Mouse (Mus musculus) intestine, embryonic 15.5 days (tissue): ENCODE measurements at regions not wholly inside any gene's neighbourhood (a gene's known extent, or its start where the extent isn't known, plus 50 kb on each side); places are given as distances from the start of the nearest gene placed in this dataset.
A peak's percentile ranks its signal among the peaks of the same experiment; 100 is the strongest.

ENCODE experiments used
- ATAC-seq: fragments of 200-750 bp; cut with Nextera tagmentation; 2 replicates; pipeline ENCODE4 v1.8.0; 2017; ENCODE audit warnings: moderate TSS enrichment, moderate library complexity
- H3K27ac ChIP-seq: fragments of 300-500 bp; sonication (generic); 2 replicates; pipeline ENCODE4 v1.5.1; 2015; ENCODE audit warnings: mild to moderate bottlenecking, inconsistent platforms
- H3K27me3 ChIP-seq: fragments of 300-500 bp; sonication (generic); replicated peaks from 2 replicates; pipeline ENCODE4 v1.6.1; 2015; ENCODE audit warnings: inconsistent platforms
- H3K36me3 ChIP-seq: fragments of 300-500 bp; sonication (generic); 2 replicates; pipeline ENCODE4 v1.6.1; 2015; ENCODE audit warnings: inconsistent platforms
- H3K4me1 ChIP-seq: fragments of 300-500 bp; sonication (generic); replicated peaks from 2 replicates; pipeline ENCODE4 v1.6.1; 2015; ENCODE audit warnings: inconsistent platforms
- H3K4me2 ChIP-seq: fragments of 300-500 bp; sonication (generic); replicated peaks from 2 replicates; pipeline ENCODE4 v1.6.1; 2015; ENCODE audit warnings: mild to moderate bottlenecking, inconsistent platforms
- H3K4me3 ChIP-seq: fragments of 300-500 bp; sonication (generic); replicated peaks from 2 replicates; pipeline ENCODE4 v1.5.1; 2015; ENCODE audit warnings: inconsistent platforms
- H3K9ac ChIP-seq: fragments of 300-500 bp; sonication (generic); 2 replicates; pipeline ENCODE4 v1.6.1; 2015; ENCODE audit warnings: inconsistent platforms
- H3K9me3 ChIP-seq: fragments of 300-500 bp; sonication (generic); 2 replicates; pipeline ENCODE4 v1.6.1; 2016; ENCODE audit warnings: inconsistent platforms
- WGBS: fragments of 180-500 bp; shearing (Covaris S2); methylation state at CpG from one replicate; pipeline ENCODE4 v1.1.7; 2015; 5-methylcytosine and 5-hydroxymethylcytosine counted together

DNA sequence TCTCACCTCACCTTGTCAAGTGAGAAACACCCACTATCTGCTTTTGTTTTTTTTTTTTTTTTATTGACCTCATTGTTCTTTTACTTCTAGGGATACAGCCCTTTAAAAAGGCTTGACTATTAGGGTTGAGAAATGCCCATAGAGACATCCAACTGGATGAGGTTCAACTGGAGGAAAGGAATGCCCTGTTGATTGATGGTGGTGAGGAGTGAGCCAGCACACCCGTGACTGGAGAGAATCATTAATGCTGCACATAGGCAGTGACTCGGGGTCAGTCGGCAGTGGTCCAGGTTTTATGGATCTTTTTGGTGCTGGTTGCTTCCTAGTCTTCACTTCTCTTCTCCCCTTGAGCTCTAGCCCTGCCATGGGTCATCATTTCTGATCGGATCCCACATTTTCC, 82.9 kb upstream of the Cryz start:
- Histone ChIP-seq H3K4me2 (no peak overlapping the region), H3K9me3 (no peaks in the 10 kb centered on the region), H3K36me3 (no peaks in the 10 kb centered on the region), H3K4me1 (no peaks in the 10 kb centered on the region), H3K27me3 (no peaks in the 10 kb centered on the region), H3K27ac (no peak overlapping the region), H3K9ac (no peak overlapping the region), H3K4me3 (no peak overlapping the region)
- ATAC-seq, result no peak
- WGBS, result 80% methylated on average over 4 of the region's 4 CpGs

DNA sequence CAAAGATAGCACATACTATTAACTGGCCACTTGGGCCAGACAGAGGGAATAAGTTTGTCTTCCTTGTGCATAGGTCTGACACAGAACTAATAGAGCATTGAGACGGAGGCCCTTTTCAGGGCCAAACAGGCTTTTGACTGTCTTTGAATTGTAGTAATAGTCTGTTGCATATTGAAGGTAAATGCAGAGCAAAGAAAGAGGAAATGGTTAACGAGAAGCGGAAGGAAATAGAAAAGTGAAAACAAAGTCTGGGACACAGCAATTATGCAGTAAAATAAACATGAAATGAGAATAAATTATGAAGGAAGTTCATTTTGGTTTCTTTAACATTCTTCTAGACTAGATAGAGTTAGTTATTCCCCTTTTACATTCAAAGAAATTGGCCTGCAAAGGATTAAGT, 86.4 kb upstream of the Cryz start:
- ATAC-seq, result no peak
- Histone ChIP-seq H3K9me3 (no peaks in the 10 kb centered on the region), H3K9ac (no peak overlapping the region), H3K4me1 (no peaks in the 10 kb centered on the region), H3K4me3 (no peak overlapping the region), H3K4me2 (no peak overlapping the region), H3K27me3 (no peaks in the 10 kb centered on the region), H3K36me3 (no peaks in the 10 kb centered on the region), H3K27ac (no peak overlapping the region)
- WGBS, result 68% methylated on average over 3 of the region's 3 CpGs

DNA sequence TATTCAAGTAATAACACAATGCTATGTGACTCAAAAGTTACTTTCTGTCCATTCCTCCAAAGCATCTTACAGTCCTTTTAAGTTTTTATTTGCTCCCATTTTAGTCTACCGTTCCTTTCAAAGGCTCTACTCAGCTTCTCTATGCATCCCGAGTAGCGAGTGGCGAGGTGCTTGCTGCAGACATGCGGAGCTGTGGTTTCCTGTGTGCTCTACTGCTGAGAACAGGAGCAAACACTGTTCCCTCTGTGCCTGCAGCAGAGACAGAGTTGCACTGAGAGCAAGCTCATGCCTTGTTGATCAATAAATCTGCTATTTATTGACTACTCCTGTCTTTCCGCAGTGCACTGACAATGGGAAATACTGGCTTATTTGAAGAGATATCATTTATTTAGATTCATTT, 87.1 kb upstream of the Cryz start:
- WGBS, result 65% methylated on average over 6 of the region's 6 CpGs
- Histone ChIP-seq H3K36me3 (no peaks in the 10 kb centered on the region), H3K27ac (no peak overlapping the region), H3K4me3 (no peak overlapping the region), H3K9me3 (no peaks in the 10 kb centered on the region), H3K9ac (no peak overlapping the region), H3K27me3 (no peaks in the 10 kb centered on the region), H3K4me2 (no peak overlapping the region), H3K4me1 (no peaks in the 10 kb centered on the region)
- ATAC-seq, result no peak

DNA sequence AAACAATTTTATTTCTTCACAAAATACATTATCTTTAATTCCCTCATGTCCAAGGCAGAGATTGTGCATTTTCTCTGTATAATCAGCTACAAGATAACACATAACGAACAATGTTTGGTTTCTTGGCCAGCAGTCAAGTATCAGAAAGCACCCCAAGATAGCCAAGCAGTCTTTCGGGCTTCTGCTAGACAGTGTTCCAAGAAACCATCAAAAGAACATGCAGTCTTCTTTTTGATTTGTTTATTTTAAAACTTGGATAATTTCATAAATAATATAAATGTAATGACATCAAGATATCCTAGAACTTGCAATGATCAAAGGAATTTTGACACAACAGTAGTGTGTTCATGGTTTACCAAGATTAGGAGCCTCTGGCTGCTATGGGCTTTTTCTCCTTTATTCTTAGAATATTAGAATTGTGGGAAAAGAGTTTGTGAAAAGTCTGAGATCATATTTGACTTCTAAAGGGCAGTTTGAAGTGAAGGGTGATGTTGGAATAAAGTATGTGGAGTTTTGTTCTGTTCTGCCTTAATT, 103.1 kb upstream of the Cryz start:
- H3K36me3 ChIP-seq, result no peaks in the 10 kb centered on the region
- 65% methylated on average over 2 of the region's 2 CpGs for WGBS
- H3K4me1 ChIP-seq, result no peaks in the 10 kb centered on the region
- ATAC-seq, result no peak
- H3K9me3 ChIP-seq, result no peaks in the 10 kb centered on the region
- no peak overlapping the region for H3K9ac ChIP-seq
- H3K4me2 ChIP-seq, result no peak overlapping the region
- H3K27ac ChIP-seq, result no peak overlapping the region
- no peak overlapping the region for H3K4me3 ChIP-seq
- no peaks in the 10 kb centered on the region for H3K27me3 ChIP-seq

DNA sequence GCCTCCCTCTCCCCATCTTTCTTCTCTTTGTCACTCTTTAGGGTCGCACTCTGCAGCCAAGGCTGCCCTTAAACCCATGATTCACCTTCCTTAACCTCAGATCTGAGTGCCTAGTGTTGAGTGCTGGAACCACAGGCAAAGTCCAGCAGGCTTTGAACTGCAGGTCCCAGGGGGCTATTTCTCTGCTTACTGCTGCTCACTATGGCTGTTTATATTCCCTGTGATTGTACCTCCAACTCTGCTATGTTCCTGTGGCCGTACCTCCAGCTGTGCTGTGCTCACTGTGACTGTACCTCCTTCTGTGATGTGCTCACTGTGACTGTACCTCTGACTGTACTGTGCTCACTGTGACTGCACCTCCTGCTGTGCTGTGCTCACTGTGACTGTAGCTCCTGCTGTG, 124.1 kb upstream of the Cryz start:
- Histone ChIP-seq H3K4me3 (no peak overlapping the region), H3K27me3 (peaks cover 3% of the 10 kb centered on the region; the same call in 1 of the 2 replicates), H3K4me1 (0 out of 2 replicates have a peak, but pooled peaks cover 2% of the 10 kb centered on the region), H3K36me3 (no peaks in the 10 kb centered on the region), H3K9ac (no peak overlapping the region), H3K9me3 (no peaks in the 10 kb centered on the region), H3K27ac (no peak overlapping the region), H3K4me2 (no peak overlapping the region)
- no peak for ATAC-seq
- 87% methylated on average over 2 of the region's 2 CpGs for WGBS

DNA sequence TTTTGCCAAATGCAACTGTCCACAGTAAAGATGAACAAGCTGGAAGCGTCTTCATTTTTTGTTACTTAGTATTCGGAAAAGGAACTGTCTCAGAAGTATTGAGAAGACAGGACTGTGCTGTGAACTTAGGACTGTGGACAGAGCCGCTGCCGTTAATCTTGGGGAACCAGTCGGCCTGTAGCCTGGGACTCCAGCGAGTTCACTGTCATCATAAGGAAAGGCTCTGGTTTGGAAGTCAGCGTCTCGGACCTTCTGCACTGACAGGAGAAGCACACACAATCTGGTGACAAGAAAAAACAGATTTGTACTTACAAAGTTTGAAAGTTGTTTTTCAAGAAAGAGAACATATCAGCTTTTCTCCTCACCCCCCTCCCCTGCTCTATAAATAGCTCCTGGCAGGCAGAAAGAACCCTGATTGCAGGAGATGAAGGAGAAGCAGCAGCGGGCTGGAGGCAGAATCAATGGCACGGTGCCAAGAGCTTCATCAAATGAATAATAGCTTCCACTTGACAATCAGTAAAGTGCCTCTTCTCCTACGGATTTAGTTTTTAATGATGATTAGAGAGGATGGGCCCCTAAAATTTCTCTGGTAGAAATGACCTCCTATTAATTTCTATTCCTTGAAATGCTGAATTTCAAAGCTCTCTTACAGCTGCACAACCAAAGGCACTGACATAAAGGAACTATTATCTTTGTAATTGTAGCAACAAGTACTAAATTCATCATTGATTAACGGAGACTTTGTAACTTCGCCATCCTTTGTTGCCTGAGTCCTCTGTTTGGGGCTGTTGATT, 128.7 kb upstream of the Cryz start:
- H3K27ac ChIP-seq, result 0 out of 2 replicates have a peak overlapping the region, but pooled peaks have one; percentile 27
- peak overlapping the region; percentile 38; the same call in 1 of the 2 replicates for H3K4me2 ChIP-seq
- no peak overlapping the region for H3K4me3 ChIP-seq
- no peaks in the 10 kb centered on the region for H3K9me3 ChIP-seq
- no peaks in the 10 kb centered on the region for H3K36me3 ChIP-seq
- WGBS, result 9% methylated on average over 13 of the region's 13 CpGs
- H3K4me1 ChIP-seq, result 0 out of 2 replicates have a peak, but pooled peaks cover 2% of the 10 kb centered on the region
- ATAC-seq, result peak; percentile 66
- no peak overlapping the region for H3K9ac ChIP-seq
- H3K27me3 ChIP-seq, result peaks cover 3% of the 10 kb centered on the region; the same call in 1 of the 2 replicates

DNA sequence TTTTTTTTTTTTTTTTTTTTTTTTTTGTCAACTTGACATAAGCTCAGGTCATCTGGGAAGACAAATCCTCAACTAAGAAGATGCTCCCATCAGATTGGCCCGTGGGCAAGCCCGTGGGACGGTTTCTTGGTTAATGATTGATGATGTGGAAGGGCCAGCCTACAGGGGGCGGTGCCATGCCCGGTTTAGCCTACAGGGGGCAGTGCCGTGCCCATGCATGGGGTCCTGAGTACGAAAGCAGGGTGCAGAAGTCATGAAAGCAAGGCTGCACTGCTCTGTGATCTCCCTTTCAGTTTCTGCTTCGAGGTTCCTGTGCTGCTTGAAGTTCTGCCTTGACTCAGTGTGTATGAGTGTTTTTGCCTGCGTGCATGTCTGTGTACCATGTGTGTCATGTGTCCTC, 127.7 kb upstream of the Lhx8 start:
- Histone ChIP-seq H3K36me3 (no peaks in the 10 kb centered on the region), H3K27me3 (no peaks in the 10 kb centered on the region), H3K4me2 (no peak overlapping the region), H3K9me3 (no peaks in the 10 kb centered on the region), H3K27ac (no peak overlapping the region), H3K9ac (no peak overlapping the region), H3K4me1 (no peaks in the 10 kb centered on the region), H3K4me3 (no peak overlapping the region)
- 79% methylated on average over 9 of the region's 9 CpGs for WGBS
- ATAC-seq, result no peak

DNA sequence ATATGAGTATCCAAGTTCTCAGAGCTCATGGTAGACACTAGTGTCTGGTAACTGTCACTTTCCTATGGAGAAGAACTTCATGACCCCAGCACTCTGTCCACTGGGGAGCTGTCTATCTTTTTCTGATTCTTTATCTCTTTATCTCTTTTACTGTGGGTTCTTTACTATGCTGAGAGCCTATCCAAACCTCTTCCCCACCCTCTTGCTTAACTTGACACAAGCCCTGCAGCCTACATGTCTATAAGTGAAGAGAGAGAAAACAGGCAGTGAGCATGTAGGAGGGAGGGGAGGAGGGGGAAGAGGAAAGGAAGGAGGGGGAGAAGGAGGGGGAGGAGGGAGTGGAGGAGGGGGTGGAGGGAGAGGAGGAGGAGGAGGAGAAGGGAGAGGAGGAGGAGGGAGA, 122.6 kb upstream of the Lhx8 start:
- H3K4me3 ChIP-seq, result no peak overlapping the region
- H3K4me2 ChIP-seq, result no peak overlapping the region
- no peaks in the 10 kb centered on the region for H3K36me3 ChIP-seq
- H3K27ac ChIP-seq, result no peak overlapping the region
- no peaks in the 10 kb centered on the region for H3K27me3 ChIP-seq
- no peaks in the 10 kb centered on the region for H3K4me1 ChIP-seq
- H3K9ac ChIP-seq, result no peak overlapping the region
- peak; percentile 49; the same call in 1 of the 2 replicates for ATAC-seq
- no peaks in the 10 kb centered on the region for H3K9me3 ChIP-seq

DNA sequence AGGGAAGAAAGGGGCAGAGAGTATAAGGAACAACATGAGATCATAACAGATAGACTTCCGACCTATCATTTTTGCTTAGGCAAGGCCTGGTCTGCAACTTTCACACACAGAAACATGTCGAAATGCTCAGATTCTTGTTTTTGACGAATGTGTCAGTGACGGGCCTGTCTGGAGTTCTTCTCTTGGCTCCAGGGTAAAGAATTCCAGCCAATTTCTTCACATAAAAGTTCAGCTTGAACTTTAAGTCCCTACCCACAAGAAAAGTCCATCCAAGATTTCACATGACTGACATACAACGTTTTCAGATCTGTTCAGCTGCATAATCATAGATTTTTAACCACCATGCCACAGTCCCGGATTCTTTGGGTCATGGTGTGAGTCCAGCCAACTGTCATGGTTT, 122.1 kb upstream of the Lhx8 start:
- H3K9me3 ChIP-seq, result no peaks in the 10 kb centered on the region
- H3K4me2 ChIP-seq, result no peak overlapping the region
- H3K4me1 ChIP-seq, result no peaks in the 10 kb centered on the region
- no peaks in the 10 kb centered on the region for H3K36me3 ChIP-seq
- H3K4me3 ChIP-seq, result no peak overlapping the region
- H3K27me3 ChIP-seq, result no peaks in the 10 kb centered on the region
- no peak overlapping the region for H3K27ac ChIP-seq
- WGBS, result 57% methylated on average over 6 of the region's 6 CpGs
- no peak; the same call in 1 of the 2 replicates for ATAC-seq
- H3K9ac ChIP-seq, result no peak overlapping the region

DNA sequence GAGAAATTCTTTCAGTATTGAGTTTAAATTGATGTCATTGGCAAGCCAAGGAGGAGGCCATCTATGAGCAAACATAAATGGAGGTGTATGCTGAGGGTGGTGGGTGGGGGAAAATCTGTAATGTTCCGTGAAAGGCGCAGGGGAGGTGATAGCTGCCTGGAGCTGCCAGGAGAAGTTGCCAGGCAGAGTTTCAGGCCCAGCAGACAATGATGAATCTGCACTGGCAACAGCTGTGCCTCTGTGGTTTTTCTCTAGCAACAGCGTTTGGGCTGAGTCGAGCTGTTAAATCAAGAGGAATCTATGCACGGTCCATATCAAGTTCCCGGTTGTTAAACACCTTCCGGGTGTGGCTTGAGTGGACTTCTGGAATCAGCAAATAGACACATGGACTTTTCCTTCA, 120.7 kb upstream of the Lhx8 start:
- no peak overlapping the region for H3K27ac ChIP-seq
- H3K36me3 ChIP-seq, result no peaks in the 10 kb centered on the region
- whole genome bisulfite sequencing, result 49% methylated on average over 7 of the region's 7 CpGs
- no peaks in the 10 kb centered on the region for H3K9me3 ChIP-seq
- no peak for ATAC-seq
- no peak overlapping the region for H3K9ac ChIP-seq
- no peaks in the 10 kb centered on the region for H3K27me3 ChIP-seq
- H3K4me3 ChIP-seq, result no peak overlapping the region
- no peak overlapping the region for H3K4me2 ChIP-seq
- H3K4me1 ChIP-seq, result no peaks in the 10 kb centered on the region

DNA sequence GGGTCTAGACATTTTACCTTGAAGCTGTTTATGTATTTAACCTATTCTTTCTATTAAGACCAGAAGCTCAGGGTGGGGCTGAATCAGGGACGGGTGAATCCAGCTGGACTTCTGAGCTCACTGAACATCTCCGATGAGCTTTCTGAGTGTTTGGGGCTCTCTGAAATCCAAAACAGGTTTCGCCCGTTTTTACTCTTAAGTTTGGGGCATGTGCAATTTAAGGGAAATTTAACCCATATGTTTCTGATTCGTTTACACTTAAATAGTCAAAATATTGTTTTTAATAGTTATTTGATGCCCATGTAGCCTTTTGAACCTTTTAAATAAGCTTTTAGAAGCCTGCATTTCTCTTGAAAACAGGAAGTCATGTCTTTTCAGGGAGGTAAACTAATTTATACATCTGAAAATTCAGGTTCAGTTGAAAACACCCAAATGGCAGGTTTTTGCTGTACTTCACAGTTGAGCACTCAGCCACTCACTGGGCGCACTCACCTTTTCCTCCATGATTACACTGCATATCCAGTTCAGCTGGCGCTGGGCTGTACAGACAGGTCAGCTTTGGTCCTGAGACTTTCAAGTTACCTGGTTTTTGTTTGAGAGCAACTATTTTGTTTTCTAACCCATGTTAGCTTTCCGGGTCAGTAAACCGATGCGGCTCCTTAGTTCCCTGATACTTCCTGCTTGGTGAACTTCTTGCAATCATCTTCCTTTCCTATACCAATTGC, 113.1 kb upstream of the Lhx8 start:
- 76% methylated on average over 10 of the region's 10 CpGs for WGBS
- no peak overlapping the region for H3K4me2 ChIP-seq

DNA sequence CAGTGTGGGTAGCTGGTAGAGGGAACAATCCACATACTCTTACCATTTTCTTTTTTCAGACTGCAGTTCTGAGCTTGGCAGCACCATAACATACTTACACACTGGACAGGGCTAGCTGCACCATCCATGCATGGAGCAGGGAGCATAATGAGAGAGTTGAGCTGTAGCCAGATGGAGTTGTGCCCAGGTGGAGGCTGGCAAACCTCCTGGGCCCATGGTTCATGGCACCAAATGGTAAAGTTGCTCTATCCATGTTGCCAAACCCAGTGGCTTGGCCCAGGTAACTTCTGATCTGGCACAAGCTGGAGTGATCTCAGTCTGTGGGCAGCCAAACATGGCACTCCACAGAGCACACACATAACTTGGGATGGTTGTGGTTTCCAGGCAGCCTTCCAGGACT, 111.0 kb upstream of the Lhx8 start:
- Histone ChIP-seq H3K27ac (no peak overlapping the region), H3K9me3 (no peaks in the 10 kb centered on the region), H3K4me1 (no peaks in the 10 kb centered on the region), H3K27me3 (no peaks in the 10 kb centered on the region), H3K36me3 (no peaks in the 10 kb centered on the region), H3K9ac (no peak overlapping the region), H3K4me3 (no peak overlapping the region), H3K4me2 (no peak overlapping the region)
- ATAC-seq, result no peak

More for the DNA sequence above, 113.1 kb upstream of the Lhx8 start:
- Histone ChIP-seq H3K27ac (no peak overlapping the region), H3K9me3 (no peaks in the 10 kb centered on the region), H3K27me3 (no peaks in the 10 kb centered on the region), H3K4me1 (no peaks in the 10 kb centered on the region), H3K36me3 (no peaks in the 10 kb centered on the region), H3K9ac (no peak overlapping the region), H3K4me3 (no peak overlapping the region)
- no peak for ATAC-seq
